Mouse (Mus musculus) cortical plate, adult 2 months (tissue): ENCODE measurements around the gene Ddc.

Experiments used
- CTCF ChIP-seq: fragments of 200-500 bp; IDR thresholded peaks from 2 replicates; pipeline ENCODE4 v1.5.1; 2011; ENCODE audit warnings: mild to moderate bottlenecking, control low read depth, low read length; ENCODE audit not compliant: insufficient read depth; ENCODE audit errors: extremely low read depth
- POLR2A ChIP-seq: fragments of 200-500 bp; IDR thresholded peaks from 2 replicates; pipeline ENCODE4 v1.6.1; 2011; ENCODE audit warnings: mild to moderate bottlenecking, low read length, control low read depth; ENCODE audit not compliant: insufficient read depth; ENCODE audit errors: extremely low read depth

- TF ChIP-seq CTCF = no peak
- TF ChIP-seq POLR2A = no peak
Observed at GRCm38 (mm10) chr11:11768057-11768456, 129.9 kb downstream of the Ddc start.
